Mouse (Mus musculus): ENCODE measurements at regions not wholly inside any gene's neighbourhood (a gene's known extent, or its start where the extent isn't known, plus 50 kb on each side); places are given as distances from the start of the nearest gene placed in this dataset.

- no peak for DNase-seq (ENCODE audit: low spot score in 2 of 2)
These were observed 124.3 kb upstream of the Cblb start for GRCm38 (mm10) chr16:51906686-51907085.

- DNase-seq (ENCODE audit: low spot score in 2 of 2): peak; percentile 28 to 30
These were observed 121.0 kb upstream of the Cblb start for GRCm38 (mm10) chr16:51910046-51910445.

GRCm38 (mm10) chr16:51911109-51911765 lies 119.8 kb upstream of the Cblb start:
- no peak for DNase-seq (ENCODE audit: low spot score in 2 of 2)

- no peak for DNase-seq (ENCODE audit: low spot score in 2 of 2)
These were observed 115.7 kb upstream of the Cblb start for GRCm38 (mm10) chr16:51915034-51915928.

- DNase-seq (ENCODE audit: low spot score in 2 of 2): no peak
These were observed 115.1 kb upstream of the Cblb start for GRCm38 (mm10) chr16:51915929-51916308.

GRCm38 (mm10) chr16:51916337-51916736 lies 114.7 kb upstream of the Cblb start:
- DNase-seq (ENCODE audit: low spot score in 2 of 2): no peak

GRCm38 (mm10) chr16:51916820-51917219 lies 114.2 kb upstream of the Cblb start:
- DNase-seq (ENCODE audit: low spot score in 2 of 2): no peak

- no peak for DNase-seq (ENCODE audit: low spot score in 2 of 2)
These were observed 113.5 kb upstream of the Cblb start for GRCm38 (mm10) chr16:51917540-51917939.

GRCm38 (mm10) chr16:51921025-51921424 lies 110.0 kb upstream of the Cblb start:
- DNase-seq (ENCODE audit: low spot score in 2 of 2): no peak

GRCm38 (mm10) chr16:51922589-51922988 lies 108.4 kb upstream of the Cblb start:
- DNase-seq (ENCODE audit: low spot score in 2 of 2): no peak

- no peak for DNase-seq (ENCODE audit: low spot score in 2 of 2)
These were observed 105.4 kb upstream of the Cblb start for GRCm38 (mm10) chr16:51925639-51926038.

GRCm38 (mm10) chr16:51933122-51933521 lies 97.9 kb upstream of the Cblb start:
- no peak for DNase-seq (ENCODE audit: low spot score in 2 of 2)

GRCm38 (mm10) chr16:51933965-51934364 lies 97.1 kb upstream of the Cblb start:
- no peak for DNase-seq (ENCODE audit: low spot score in 2 of 2)

- DNase-seq (ENCODE audit: low spot score in 2 of 2): peak; percentile 74 to 77
These were observed 93.7 kb upstream of the Cblb start for GRCm38 (mm10) chr16:51937298-51937697.

GRCm38 (mm10) chr16:51939061-51939460 lies 92.0 kb upstream of the Cblb start:
- no peak for DNase-seq (ENCODE audit: low spot score in 2 of 2)

GRCm38 (mm10) chr16:51940574-51940973 lies 90.5 kb upstream of the Cblb start:
- no peak for DNase-seq (ENCODE audit: low spot score in 2 of 2)

- DNase-seq (ENCODE audit: low spot score in 2 of 2): no peak
These were observed 88.4 kb upstream of the Cblb start for GRCm38 (mm10) chr16:51942431-51943130.

- no peak for DNase-seq (ENCODE audit: low spot score in 2 of 2)
These were observed 63.8 kb upstream of the Cblb start for GRCm38 (mm10) chr16:51967051-51967845.
